Mouse (Mus musculus) embryo, embryonic 9.5 days (tissue): ENCODE data around the gene Olfr391-ps.

ENCODE experiments used
- DNase-seq: peaks from one replicate; pipeline ENCODE4 v3.0.0-alpha.2; 2017; ENCODE audit errors: extremely low spot score

The Olfr391-ps gene

DNA sequence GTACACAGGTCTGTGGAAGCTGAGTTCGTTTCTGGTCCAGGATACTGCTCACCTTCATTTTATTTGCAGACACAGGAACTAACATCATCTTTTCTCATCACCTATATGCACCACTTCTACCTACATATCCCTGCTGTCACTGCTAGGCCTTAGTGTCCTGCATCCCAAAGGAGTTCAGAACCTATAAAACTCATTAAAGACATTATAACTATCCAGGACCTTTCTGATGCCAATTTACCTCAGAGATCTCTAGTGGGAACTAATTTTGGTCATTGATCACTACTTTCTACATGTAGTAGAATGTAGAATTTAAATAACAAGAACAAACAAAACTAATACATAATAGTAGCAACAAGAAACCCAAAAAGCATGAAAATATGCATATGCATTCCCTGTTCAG, at the start of gene Olfr391-ps:
Olfr391-ps (minus strand) TSS at position 101 of the 400 bp plus-strand sequence.
- no peak for DNase-seq

DNA sequence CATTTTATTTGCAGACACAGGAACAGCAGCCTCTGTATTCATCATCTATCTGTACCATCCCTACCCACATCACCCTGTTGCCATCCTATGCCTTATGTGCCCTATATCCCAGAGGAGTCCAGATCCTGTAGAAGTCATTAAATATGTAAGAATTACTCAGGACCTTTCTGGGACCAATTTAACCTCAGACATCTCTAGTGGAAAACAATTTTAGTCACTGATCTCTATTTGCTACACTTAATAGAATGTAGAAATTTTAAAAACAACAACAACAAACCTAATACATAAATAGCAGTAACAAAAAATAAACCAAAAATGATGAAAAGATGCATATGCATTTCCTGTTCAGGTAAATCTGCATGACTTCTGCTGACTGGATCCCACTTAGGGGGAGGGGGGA, 48.5 kb upstream of the Olfr391-ps start, which contains the start of gene Olfr393:
Olfr393 (minus strand) TSS at position 101 of the 400 bp plus-strand sequence.
- DNase-seq: no peak

DNA sequence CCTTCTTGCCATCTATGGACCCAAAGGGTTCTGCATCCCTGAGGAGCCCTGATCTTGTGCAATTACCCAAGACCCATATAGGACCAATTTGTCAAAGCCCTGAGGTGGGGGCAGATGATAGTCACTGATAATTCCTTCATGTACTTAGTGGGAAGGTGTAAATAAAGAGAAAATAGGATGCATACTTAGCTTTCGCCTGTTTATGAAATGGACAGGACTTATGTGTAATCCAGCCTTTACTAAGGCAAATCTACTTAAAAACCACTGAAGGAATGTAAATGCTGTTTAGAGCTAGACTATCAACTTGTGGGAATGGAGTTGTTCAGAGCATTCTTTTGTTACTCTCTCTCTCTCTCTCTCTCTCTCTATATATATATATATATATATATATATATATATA, 14.1 kb upstream of the Olfr391-ps start, which contains the start of gene Olfr392:
Olfr392 (minus strand) TSS at position 101 of the 400 bp plus-strand sequence.
- no peak for DNase-seq

DNA sequence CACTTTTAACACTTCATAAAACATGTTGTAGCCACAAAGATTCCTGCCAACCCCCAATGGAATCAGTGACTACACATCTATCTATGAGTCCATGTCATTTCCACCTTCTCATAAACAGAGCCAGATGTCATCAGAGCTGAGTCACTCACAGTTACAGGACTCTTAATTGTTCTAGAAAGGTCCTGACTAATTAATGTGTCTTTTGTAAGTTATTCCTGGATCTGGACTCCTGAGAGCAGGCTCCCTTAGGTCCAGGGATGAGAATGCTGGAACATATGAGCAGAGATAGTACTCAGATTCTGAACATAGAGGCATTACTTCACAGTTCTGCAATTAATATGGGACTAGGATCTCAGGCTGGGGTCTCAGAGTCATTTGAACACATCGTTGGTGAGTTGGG, 20.2 kb downstream of the Olfr391-ps start, which contains the start of gene Olfr390:
Olfr390 (plus strand) TSS at position 301 of the 400 bp plus-strand sequence.
- no peak for DNase-seq

DNA sequence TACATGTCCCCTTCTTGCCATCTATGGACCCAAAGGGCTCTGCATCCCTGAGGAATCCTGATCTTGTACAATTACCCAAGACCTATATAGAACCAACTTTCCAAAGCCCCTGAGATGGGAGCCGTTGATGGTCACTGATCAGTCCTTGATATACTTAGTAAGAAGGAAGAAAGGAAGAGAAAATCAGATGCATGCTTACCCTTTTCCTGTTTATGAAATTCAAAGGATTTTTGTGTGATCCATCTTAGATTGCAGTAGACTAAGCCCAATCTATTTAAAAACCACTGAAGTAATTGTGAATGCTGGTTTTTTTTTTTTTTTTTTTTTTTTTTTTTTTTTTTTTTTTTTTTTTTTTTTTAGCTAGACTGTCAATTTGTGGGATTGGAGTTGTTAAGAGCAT, 22.2 kb downstream of the Olfr391-ps start, which contains the start of gene Olfr389:
Olfr389 (minus strand) TSS at position 101 of the 400 bp plus-strand sequence.
- DNase-seq: no peak

DNA sequence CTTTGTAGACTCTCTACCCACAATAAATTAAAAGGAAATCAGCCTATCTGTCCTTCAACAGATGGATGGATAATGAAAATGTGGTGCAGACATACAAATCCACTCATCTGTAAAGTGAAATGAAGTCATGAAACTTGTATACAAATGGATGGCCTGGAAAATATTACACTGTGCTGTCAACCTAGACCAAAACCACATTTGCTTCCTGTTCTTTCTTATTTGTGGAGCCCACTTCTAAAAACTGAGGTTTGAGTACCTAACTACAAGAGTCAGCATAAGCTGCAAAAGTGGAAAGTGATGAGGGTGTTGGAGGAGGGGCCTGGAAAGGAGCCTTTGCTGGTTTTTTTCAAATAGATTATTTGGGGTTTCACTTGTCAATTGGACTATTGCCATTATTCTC, 43.7 kb downstream of the Olfr391-ps start:
- DNase-seq: no peak
